Mouse (Mus musculus): ENCODE data around the gene Acox3.

DNA sequence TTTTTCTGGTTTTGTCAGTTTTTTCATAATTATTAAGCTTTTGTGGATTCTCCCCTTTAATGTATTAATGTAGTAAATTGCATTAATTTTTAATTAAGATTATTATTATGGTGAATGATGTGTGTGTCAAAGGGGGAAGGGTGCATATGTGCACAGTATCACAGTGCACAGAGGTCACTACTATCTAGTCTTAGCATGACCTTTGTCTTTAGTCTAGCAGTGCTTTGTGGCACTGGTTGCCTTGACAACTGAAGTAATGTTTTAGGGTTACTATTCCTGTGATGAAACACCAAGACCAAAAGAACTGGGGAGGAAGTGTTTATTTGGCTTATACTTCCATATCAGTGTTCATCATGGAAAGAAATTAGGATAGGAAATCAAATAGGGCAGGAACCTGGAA, 36.7 kb upstream of the Acox3 start:
- TF ChIP-seq POLR2A (IDR thresholded peaks at IDR 0.05; ENCODE audit: low read depth, low read length) (no peak), CTCF (IDR thresholded peaks at IDR 0.05; ENCODE audit: extremely low read depth, insufficient read depth, insufficient read length, insufficient replicate concordance) (no peak)

All from spleen, adult 2 months (tissue).